Mouse (Mus musculus): ENCODE data around the gene Trpm6. TPM values are rescaled to one million over a fixed set of nuclear protein-coding genes. Genes with fewer than 3 reads are reported as not detected.

Gene Trpm6
- polyA plus RNA-seq, 1 experiment = 1.3 TPM

DNA sequence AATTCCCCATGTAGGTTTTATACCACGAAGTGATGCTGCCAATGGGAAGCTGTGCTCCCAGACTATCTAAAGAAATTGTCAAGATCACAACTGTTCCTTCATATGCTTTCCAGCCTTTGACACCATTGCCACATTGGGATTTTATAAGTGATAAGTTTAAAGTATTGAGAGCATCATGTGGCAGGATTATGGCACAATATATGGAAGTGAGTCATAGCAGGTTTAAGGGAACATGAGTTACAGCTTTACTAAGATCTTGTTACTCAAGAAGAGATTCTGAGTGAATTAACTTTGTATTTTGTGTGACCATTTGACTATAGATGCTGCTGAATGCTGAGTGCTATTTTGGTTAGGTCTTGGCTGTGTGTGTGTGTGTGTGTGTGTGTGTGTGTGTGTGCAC lies 21.8 kb downstream of the Trpm6 start:
- DNase-seq (ENCODE audit: low read depth) = no peak

- no peak for DNase-seq (ENCODE audit: low read depth)
These were observed 23.2 kb downstream of the Trpm6 start for GRCm38 (mm10) chr19:18772888-18773488.

- no peak for DNase-seq (ENCODE audit: low read depth)
These were observed 24.3 kb downstream of the Trpm6 start for GRCm38 (mm10) chr19:18774085-18774484.

DNA sequence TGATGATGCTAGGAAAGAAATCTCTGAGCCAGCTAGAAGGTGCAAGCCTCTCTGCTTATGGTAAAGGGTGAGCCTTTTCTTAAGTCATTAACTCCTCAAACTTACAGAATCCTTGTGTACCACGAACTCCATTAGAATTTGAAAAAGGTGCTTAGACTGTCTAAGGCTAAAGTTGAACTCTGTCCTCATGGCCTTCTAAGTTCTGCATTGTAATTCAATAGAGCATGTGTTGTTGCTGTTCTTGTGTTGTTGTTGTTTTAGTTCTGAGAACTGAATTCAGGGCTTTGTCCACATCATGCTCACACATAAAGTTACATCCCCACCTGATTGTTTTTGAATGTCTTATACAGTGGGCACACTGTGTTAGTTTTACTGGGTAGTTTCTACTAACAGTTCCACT lies 49.9 kb downstream of the Trpm6 start:
- DNase-seq (ENCODE audit: low read depth) = no peak

- DNase-seq (ENCODE audit: low read depth) = no peak
These were observed 61.5 kb downstream of the Trpm6 start for GRCm38 (mm10) chr19:18811264-18811663.

- DNase-seq (ENCODE audit: low read depth) = no peak
These were observed 65.4 kb downstream of the Trpm6 start for GRCm38 (mm10) chr19:18815170-18815569.

DNA sequence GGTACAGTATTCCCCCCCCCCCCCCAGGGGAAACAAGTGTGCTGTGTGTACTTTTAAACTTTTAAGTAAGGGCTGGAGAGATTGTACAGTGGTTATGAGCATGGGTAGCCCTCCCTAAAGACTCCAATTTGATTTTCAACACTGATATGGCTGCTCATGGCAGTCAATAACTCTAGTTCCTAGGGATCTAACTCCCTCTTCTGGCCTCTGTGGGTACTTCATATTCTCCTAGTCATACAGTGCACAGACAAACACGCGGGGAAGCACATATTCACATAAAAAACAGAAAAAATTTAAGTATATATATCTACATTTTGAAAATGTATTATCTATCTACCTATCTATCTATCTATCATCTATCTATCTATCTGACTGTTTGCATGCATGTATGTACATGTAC lies 67.6 kb downstream of the Trpm6 start:
- DNase-seq (ENCODE audit: low read depth) = no peak

DNA sequence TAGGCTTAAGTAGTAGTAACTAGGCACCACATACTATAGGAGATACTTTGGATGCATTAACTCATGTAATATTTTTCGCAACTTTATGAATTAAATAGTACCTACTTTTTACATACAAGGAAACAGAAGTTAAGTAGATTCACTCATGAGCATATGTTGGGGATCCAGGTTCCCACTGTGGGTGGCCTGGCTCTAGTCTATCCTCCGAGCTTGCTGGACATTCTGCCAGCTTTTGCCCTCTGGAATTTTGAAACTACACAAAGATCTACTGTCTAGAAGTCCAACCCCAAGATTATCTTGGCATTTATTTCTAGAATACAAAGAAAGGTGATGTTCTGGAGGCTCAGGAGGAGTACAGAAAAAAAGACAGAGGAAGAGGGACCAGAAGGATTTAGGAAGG lies 78.8 kb downstream of the Trpm6 start:
- DNase-seq (ENCODE audit: low read depth) = no peak

GRCm38 (mm10) chr19:18831196-18831595 lies 81.4 kb downstream of the Trpm6 start:
- no peak for DNase-seq (ENCODE audit: low read depth)

GRCm38 (mm10) chr19:18834971-18835370 lies 85.2 kb downstream of the Trpm6 start:
- DNase-seq (ENCODE audit: low read depth) = no peak

DNA sequence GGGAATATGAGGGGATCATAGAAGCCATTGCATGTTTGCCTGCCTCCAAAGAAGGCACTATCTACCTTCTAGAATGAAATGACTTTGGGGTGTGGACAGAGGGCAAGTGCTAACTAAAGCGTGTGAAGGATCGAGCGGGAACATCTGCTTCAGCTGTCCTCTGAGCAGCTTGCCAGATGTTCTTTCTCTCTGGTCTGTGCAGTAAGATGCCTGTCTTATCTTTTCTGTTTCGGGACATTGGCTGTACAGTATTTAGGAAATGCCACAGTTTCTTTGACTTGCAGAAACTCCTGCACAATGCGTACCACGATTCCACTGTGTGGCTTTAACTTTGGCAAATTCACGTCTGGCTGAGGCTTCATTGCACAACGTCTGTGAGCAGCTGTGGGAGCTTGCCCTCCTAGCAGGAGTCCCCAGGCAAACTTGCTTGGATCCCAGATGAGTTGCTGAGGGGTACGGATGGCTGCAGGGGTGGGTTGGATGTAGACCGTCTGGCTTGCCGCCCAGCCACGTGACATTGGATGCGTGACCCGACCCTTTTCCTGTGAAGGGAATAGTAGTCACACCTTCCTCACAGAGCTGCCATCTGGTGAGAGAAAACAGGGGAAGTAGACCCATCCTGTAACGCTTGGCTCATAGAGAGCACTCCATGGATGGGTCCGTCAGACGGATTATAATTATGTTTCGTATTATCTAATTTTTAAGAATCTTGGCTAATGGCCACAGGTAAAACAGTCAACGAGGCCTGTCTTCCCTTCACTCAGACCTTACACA lies 92.2 kb downstream of the Trpm6 start:
- DNase-seq (ENCODE audit: low read depth) = no peak

GRCm38 (mm10) chr19:18842626-18843025 lies 92.8 kb downstream of the Trpm6 start:
- DNase-seq (ENCODE audit: low read depth) = no peak

- DNase-seq (ENCODE audit: low read depth) = no peak
These were observed 96.6 kb downstream of the Trpm6 start for GRCm38 (mm10) chr19:18846336-18846735.

DNA sequence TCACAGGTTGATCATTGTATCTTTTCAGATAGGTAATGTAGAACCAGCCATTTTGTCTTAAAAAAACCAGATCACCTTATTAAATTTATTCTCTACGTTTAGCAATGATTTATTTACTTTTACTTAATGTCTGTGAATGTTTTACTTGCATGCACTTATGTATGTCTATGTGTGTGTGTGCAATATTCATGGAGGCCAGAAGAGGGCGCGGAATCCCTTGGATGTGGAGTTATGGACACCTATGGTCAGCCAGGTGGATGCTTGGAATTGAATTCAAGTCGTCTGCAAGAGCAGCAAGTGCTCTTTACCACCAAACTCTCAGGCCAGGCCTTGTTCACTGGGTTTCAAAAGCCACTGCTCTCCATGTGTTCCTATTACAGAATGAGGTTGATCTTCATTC lies 118.5 kb downstream of the Trpm6 start:
- DNase-seq (ENCODE audit: low read depth) = no peak

DNA sequence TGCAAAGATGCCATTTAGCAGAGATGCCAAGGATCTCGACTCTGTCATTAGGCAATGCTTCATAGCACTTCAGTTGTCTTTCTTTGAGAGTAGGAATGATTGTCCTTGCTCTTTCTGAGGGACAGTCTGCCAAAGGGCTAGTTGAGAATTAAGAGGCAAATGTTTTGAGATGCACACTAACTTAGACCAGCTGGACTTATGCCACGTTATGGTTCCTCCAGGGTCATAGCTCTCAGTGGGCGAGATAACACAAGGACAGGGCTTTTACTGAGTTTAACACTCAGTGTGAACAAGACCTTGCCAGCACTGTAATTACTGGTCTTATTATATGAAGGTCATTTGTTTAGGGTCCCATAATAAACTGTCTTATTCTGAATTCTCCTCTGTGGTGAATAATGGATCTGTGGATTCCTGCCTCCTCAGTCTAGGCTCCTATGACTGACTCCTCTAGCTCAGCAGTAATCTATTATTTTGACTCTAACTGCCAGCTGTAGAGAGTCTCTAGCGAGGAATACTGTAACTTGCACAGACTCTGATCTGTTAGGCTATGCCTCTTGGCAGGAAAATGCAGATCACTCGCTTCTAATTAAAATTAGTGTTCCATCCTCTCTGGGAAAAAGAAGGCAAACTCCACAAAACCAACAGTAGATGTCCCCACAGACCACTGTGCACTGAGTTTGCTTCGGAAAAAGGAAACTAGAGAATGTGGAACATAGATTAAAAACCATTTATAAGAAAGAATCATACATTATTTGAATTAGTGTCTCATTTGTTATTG lies 123.2 kb downstream of the Trpm6 start:
- DNase-seq (ENCODE audit: low read depth) = no peak

DNA sequence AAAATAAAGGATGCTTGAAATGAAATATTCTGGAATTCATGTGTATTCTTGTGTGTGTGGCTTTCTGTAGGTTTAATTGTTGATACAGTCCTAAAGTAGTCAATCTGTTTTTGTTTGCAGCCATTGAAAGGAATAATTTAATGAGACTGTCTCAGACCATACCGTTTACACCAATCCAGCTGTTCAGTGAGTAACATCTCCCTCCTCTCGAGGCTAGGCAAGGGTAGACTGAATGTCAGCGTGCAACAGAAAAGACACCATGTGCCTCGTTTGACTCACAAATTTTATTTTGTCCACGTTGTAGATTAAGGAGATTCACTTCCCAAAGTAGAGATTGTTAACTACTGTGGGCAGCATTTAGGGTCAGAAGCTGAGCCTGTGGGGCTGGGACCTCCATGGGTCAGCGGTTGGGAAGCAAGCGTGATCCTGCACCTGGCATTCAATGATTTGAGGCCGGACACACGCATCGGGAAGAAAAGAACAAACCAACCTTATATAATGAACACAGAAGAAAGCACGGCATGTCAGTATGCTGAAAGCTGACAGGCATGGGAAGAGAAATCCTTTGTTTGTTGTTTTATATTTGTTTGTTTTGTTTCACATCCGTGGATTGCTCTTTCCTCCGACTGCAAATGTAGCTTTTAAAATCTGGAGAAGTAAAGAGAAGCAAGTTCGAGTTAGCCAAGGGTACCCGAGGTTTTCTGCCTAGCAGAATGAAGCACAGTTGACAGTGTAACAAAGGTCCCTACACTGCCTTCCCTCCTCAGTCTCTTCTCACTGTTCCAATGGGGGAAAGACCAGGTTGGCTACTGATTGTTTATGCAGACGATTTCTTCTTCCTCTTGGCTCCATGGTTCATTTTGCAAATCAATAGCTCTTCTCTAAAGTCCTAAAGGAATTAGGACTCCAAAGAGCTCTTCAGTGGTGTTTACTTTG lies 124.2 kb downstream of the Trpm6 start:
- DNase-seq (ENCODE audit: low read depth) = no peak

DNA sequence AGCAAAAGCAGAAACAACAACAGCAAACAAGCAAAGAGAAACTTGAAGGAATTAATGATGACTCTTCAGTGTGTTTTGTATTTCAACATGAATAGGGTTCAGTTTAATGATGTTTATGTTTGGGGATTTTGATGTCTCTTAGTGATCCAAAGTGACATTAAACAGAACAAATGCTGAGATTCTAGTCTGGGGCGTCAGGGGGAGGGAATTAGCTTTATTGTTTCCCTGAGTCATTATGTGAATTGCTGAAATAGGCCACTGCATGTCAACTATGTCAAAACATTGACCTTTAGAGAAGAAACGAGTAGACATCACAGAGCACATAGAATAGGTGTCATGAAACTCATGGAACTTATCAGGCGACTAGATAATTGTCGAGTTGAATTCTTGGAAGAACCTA lies 129.5 kb downstream of the Trpm6 start:
- no peak for DNase-seq (ENCODE audit: low read depth)

DNA sequence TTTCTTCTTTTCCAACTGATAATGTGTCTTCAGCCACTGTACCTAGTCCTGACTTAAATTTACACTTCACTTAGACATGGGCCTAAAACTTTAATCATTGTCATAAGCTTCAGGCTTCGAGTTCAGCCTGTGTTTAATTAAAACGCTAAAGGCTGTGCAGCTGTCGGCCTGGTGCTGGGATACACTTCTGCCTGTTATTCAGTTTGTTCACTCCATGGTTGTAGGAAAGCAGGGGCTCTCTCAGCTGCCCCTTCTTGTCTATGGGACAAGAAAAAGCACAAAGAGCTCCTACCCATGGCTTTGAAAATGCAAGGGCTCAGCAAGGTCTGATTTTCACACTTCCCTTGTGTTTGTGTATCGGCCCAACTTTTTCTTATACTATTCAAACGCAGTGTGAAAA lies 131.4 kb downstream of the Trpm6 start:
- DNase-seq (ENCODE audit: low read depth) = no peak

DNA sequence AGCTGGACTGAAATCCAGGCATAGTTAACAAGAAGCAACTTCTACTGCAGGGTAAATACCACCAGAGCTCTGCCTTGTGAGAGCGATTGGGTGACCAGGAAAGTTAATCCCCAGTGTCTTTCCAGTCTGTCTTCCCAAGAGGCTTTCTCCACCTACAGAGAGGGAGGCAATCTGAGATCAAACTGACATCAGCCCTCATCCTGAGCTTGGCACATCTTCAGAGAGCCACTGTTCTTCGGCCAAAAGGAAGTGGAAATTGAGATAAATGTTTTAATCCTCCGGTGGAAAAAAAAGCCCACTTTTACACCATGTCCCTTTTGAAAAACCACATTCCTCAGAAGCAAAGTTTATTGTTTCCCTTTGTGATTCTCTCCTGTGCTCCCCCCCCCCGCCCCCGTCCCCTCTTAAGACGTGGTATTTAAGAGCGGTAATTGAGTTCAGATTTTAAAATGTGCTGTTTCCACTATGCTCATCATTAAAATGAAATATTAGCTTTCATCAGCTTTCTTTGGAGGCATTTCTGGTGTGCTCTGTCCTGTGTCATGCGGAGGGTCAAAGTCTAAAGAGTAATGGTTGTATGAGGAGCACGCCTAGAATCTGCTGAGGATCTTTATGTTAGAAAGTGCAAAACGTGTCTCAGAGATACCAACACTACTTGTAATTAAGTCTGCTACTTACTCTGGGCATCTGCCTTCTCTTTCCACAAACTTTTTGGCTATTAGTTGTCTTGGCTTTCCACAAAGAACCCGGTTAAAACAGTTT lies 138.0 kb downstream of the Trpm6 start:
- no peak for DNase-seq (ENCODE audit: low read depth)

DNA sequence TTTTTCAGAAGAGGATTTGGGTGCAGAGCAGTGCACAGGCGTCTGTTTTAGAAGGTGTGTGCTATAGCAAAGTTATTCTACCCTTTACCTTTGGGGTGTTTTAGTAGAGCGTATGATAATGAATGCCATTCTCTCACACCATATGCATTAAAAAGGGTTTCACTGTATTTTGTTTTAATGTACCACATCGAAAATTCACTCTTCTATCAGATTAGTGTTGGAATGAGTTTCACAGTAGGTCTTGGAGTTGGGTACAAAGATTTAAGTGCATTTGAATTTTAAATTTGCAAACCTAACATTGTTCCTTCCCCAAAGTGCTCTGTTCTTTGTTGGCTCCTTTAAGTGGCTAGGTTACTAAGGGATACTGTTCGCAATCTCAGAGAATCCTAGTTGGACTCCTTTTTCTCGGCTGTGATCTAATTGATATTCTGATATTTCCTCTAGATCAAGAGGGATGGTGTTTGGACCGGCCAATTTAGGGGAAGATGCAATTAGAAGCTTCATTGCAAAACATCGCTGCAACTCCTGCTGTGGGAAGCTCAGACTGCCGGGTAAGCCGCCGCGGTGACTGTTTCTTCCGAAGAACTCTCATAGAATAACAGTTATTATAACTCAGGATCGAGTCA lies 138.8 kb downstream of the Trpm6 start:
- no peak for DNase-seq (ENCODE audit: low read depth)

Measured in gonadal fat pad, adult 2 months (tissue).